Comparison of ENCODE assay signal across 9 mouse cellular contexts in the genomic region with DNA sequence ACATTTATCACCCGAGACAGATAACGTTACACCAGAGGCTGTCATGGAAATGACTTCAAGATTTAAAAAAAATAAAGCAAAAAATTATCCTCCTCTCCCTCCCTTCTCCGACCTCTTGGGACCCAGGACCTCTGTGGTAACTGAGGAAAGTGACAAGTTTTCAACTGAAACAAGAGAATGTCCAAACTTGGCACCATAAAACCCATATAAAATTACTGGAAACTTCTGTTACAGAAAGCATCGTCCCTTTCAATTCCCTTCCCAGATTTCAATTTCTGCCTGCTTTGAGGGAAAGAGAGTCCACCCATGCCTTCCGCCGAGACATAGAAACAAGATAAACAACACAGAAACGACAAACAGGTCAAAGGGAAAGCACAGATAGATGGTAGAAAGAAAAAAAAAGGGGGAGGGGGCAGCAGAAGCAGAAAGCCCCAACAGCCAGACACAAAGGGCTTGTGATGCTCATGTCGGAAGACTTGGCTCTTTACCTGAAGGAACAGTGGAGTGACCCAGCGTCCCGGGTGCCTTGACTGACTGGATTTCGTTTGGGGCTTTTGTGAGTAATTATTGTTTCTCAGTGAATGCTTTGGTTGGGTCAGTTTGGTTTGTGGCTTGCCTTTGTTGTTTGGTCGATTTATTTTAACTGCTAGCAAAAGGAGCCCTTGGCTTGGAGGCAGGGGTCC. TPM values are rescaled to one million over a fixed set of nuclear protein-coding genes. Genes with fewer than 3 reads are reported as not detected.
A peak's percentile ranks its signal among the peaks of the same experiment; 100 is the strongest.
DNase-seq lines count a peak whose midpoint lies in the region; ATAC-seq and TF ChIP-seq lines count a peak whose summit lies in the region.
"Had no signal": no experiment of that assay in that cellular context is flagged by ENCODE, and none has a peak within 500 bp of the region (broad histone marks: within the 10 kb centered on the region; RNA-seq: fewer than 3 reads in every experiment).

No protein-coding gene starts in this region.

- H3K27me3 ChIP-seq in kidney, embryonic 14.5 days (ENCODE audit: control insufficient read depth, insufficient read depth, low read length), result peaks cover 40% of the 10 kb centered on the region
- H3K27me3 ChIP-seq in forebrain, postnatal 0 days (ENCODE audit: insufficient read depth, low read length), result no peaks in the 10 kb centered on the region
- H3K27me3 ChIP-seq in midbrain, embryonic 10.5 days (ENCODE audit: low read depth, poor library complexity, severe bottlenecking), result peaks cover 81% of the 10 kb centered on the region

- peaks cover 14% of the 10 kb centered on the region; the same call in 1 of the 2 replicates for H3K4me1 ChIP-seq in kidney, embryonic 14.5 days (ENCODE audit: control insufficient read depth, insufficient read depth, low read length)
- no peaks in the 10 kb centered on the region for H3K4me1 ChIP-seq in forebrain, postnatal 0 days (ENCODE audit: insufficient read depth)
- H3K4me1 ChIP-seq in midbrain, embryonic 10.5 days, result peaks cover 19% of the 10 kb centered on the region

- peak overlapping the region; percentile 44 for H3K4me3 ChIP-seq in kidney, embryonic 14.5 days (ENCODE audit: low read length)
- H3K4me3 ChIP-seq in forebrain, postnatal 0 days (ENCODE audit: low read depth, low read length), result peak overlapping the region; percentile 71
- peak overlapping the region; percentile 67 for H3K4me3 ChIP-seq in midbrain, embryonic 10.5 days

- no peak for TF ChIP-seq CTCF in forebrain, postnatal 0 days (IDR thresholded peaks at IDR 0.05; ENCODE audit: low read depth)

- 16% methylated on average over 12 of the region's 12 CpGs for WGBS in kidney, embryonic 14.5 days
- 12% methylated on average over 12 of the region's 12 CpGs for WGBS in forebrain, postnatal 0 days
- 22% methylated on average over 12 of the region's 12 CpGs for WGBS in midbrain, embryonic 10.5 days

- no peak for DNase-seq in kidney, postnatal 10 days
- peak; percentile 49 for DNase-seq in brain, adult 2 months (ENCODE audit: low read depth, low spot score)
- DNase-seq in forebrain, postnatal 0 days, result no peak
- no peak for DNase-seq in midbrain, embryonic 10.5 days (ENCODE audit: low spot score)
- no peak for DNase-seq in urinary bladder, postnatal 36 days (ENCODE audit: low spot score in 2 of 2)
- DNase-seq in lung, postnatal 14 days, result no peak
- DNase-seq in urinary bladder, adult 2 months (ENCODE audit: low spot score), result no peak

- 0 out of 2 replicates have a peak overlapping the region, but pooled peaks have one; percentile 7 for H3K9ac ChIP-seq in kidney, embryonic 14.5 days (ENCODE audit: low read depth, low read length)
- peak overlapping the region; percentile 99 for H3K9ac ChIP-seq in forebrain, postnatal 0 days

- H3K36me3 ChIP-seq in kidney, embryonic 14.5 days (ENCODE audit: control insufficient read depth, insufficient read depth, low read length), result no peaks in the 10 kb centered on the region
- no peaks in the 10 kb centered on the region for H3K36me3 ChIP-seq in forebrain, postnatal 0 days (ENCODE audit: insufficient read depth)
- H3K36me3 ChIP-seq in midbrain, embryonic 10.5 days, result no peaks in the 10 kb centered on the region

- H3K27ac ChIP-seq in kidney, embryonic 14.5 days (ENCODE audit: low read depth, low read length), result no peak overlapping the region
- peak overlapping the region; percentile 99 for H3K27ac ChIP-seq in forebrain, postnatal 0 days (ENCODE audit: low read depth, low read length)
- H3K27ac ChIP-seq in midbrain, embryonic 10.5 days (replicated peaks), result no peak overlapping the region

- H3K4me2 ChIP-seq in kidney, embryonic 14.5 days (replicated peaks; ENCODE audit: low read depth, low read length), result peak overlapping the region; percentile 87
- peak overlapping the region; percentile 72 for H3K4me2 ChIP-seq in forebrain, postnatal 0 days (ENCODE audit: low read depth)

- no peak for ATAC-seq in kidney, embryonic 14.5 days (ENCODE audit: low FRiP score, low TSS enrichment)
- no peak for ATAC-seq in forebrain, postnatal 0 days

- H3K9me3 ChIP-seq in kidney, embryonic 14.5 days (ENCODE audit: control insufficient read depth, low read length), result no peaks in the 10 kb centered on the region
- H3K9me3 ChIP-seq in forebrain, postnatal 0 days (ENCODE audit: low read length), result no peaks in the 10 kb centered on the region
- no peaks in the 10 kb centered on the region for H3K9me3 ChIP-seq in midbrain, embryonic 10.5 days (replicated peaks)

RNA-seq across cellular contexts. Expression of a gene that starts 1.8 kb away (rescaled TPM):
- 0.55 and 0.90 TPM in 2 replicates for polyA plus RNA-seq in kidney, embryonic 14.5 days (2014; fragmentation: Nextera tagmentation; extraction: Ambion mirVana)
- 151 and 230 TPM in 2 replicates for total RNA-seq in forebrain, postnatal 0 days (2014; rRNA removed)
- polyA plus RNA-seq in forebrain, postnatal 0 days (2015; fragmentation: Nextera tagmentation; extraction: Ambion mirVana), result 118 and 122 TPM in 2 replicates
- 1.1 and 1.3 TPM in 2 replicates for polyA plus RNA-seq in midbrain, embryonic 10.5 days (2016; fragmentation: Nextera tagmentation; extraction: Ambion mirVana)
- polyA plus RNA-seq in urinary bladder, adult 2 months (2012; rRNA removed), result not detected in 2 replicates
- total RNA-seq: monocyte, adult 5-6 weeks had no signal

Comparison
In these comparisons a context has a peak if more than half of its experiments do, and no peak if none do; other contexts are left out.
1. RNA of a gene that starts 1.8 kb away (polyA plus RNA-seq): 118 to 122 TPM in forebrain, postnatal 0 days; 1.1 to 1.3 TPM in midbrain, embryonic 10.5 days, 0.55 to 0.90 TPM in kidney, embryonic 14.5 days and not detected in urinary bladder, adult 2 months; every median in the first group is over 10 times any median in the second.
2. Peak in every context shown above with its lines, with median percentiles within 50 percentile points of each other: H3K4me3 ChIP-seq.